Comparison of ENCODE assay signal across 14 mouse cellular contexts in genomic region chr9:56850128-56850904, GRCm38 (mm10). TPM values are rescaled to one million over a fixed set of nuclear protein-coding genes. Genes with fewer than 3 reads are reported as not detected.
A peak's percentile ranks its signal among the peaks of the same experiment; 100 is the strongest.
DNase-seq lines count a peak whose midpoint lies in the region; ATAC-seq and TF ChIP-seq lines count a peak whose summit lies in the region.
"Had no signal": no experiment of that assay in that cellular context is flagged by ENCODE, and none has a peak within 500 bp of the region (broad histone marks: within the 10 kb centered on the region; RNA-seq: fewer than 3 reads in every experiment).

No protein-coding gene starts in this region.

- no peak overlapping the region for H3K4me2 ChIP-seq in hindbrain, postnatal 0 days (ENCODE audit: low read depth, low read length)
- H3K4me2 ChIP-seq in hindbrain, embryonic 11.5 days (replicated peaks; ENCODE audit: low read depth, low read length): no peak overlapping the region
- no peak overlapping the region for H3K4me2 ChIP-seq in lung, embryonic 14.5 days
- H3K4me2 ChIP-seq: limb, embryonic 15.5 days had no signal

- TF ChIP-seq CTCF in hindbrain, postnatal 0 days (IDR thresholded peaks at IDR 0.05; ENCODE audit: low read depth): no peak
- TF ChIP-seq CTCF in lung, embryonic 14.5 days (IDR thresholded peaks at IDR 0.05; ENCODE audit: low read depth): no peak

- DNase-seq in hindbrain, postnatal 0 days (ENCODE audit: low spot score): peak; percentile 33
- no peak for DNase-seq in hindbrain, embryonic 11.5 days (ENCODE audit: low spot score)
- peak; percentile 69 for DNase-seq in 3134 (ENCODE audit: extremely low read depth, insufficient read length, low spot score)
- DNase-seq in 416B (ENCODE audit: low read depth): peak; percentile 23
- DNase-seq in lung, embryonic 14.5 days: peak; percentile 39
- DNase-seq in embryonic facial prominence, embryonic 10.5 days (ENCODE audit: low spot score): no peak
- DNase-seq: cerebellum, adult 18-20 months; kidney, adult 8-10 months had no signal

- H3K9ac ChIP-seq in hindbrain, postnatal 0 days (replicated peaks; ENCODE audit: low read length): no peak overlapping the region
- H3K9ac ChIP-seq in hindbrain, embryonic 11.5 days (ENCODE audit: low read depth, low read length): no peak overlapping the region
- no peak overlapping the region for H3K9ac ChIP-seq in lung, embryonic 14.5 days
- H3K9ac ChIP-seq: limb, embryonic 15.5 days had no signal

- no peak overlapping the region for H3K27ac ChIP-seq in hindbrain, postnatal 0 days
- H3K27ac ChIP-seq in hindbrain, embryonic 11.5 days (ENCODE audit: low read depth, low read length): no peak overlapping the region
- no peak overlapping the region for H3K27ac ChIP-seq in lung, embryonic 14.5 days (ENCODE audit: low read depth)
- H3K27ac ChIP-seq in embryonic facial prominence, embryonic 10.5 days (replicated peaks): no peak overlapping the region
- H3K27ac ChIP-seq: hindbrain, embryonic 10.5 days; limb, embryonic 15.5 days had no signal

- WGBS in hindbrain, postnatal 0 days: 67% methylated on average over 14 of the region's 14 CpGs
- 78% methylated on average over 14 of the region's 14 CpGs for WGBS in hindbrain, embryonic 11.5 days
- 67% methylated on average over 14 of the region's 14 CpGs for WGBS in lung, embryonic 14.5 days
- 73% methylated on average over 14 of the region's 14 CpGs for WGBS in embryonic facial prominence, embryonic 10.5 days

- H3K36me3 ChIP-seq in hindbrain, postnatal 0 days (ENCODE audit: insufficient read depth, low read length): no peaks in the 10 kb centered on the region
- no peaks in the 10 kb centered on the region for H3K36me3 ChIP-seq in hindbrain, embryonic 11.5 days (ENCODE audit: control insufficient read depth, insufficient read depth, low read length)
- no peaks in the 10 kb centered on the region for H3K36me3 ChIP-seq in lung, embryonic 14.5 days (ENCODE audit: insufficient read depth)
- H3K36me3 ChIP-seq in embryonic facial prominence, embryonic 10.5 days (replicated peaks): no peaks in the 10 kb centered on the region
- H3K36me3 ChIP-seq: G1E; hindbrain, embryonic 10.5 days; limb, embryonic 15.5 days had no signal

- ATAC-seq in hindbrain, postnatal 0 days: 0 out of 2 replicates have a peak, but pooled peaks have one; percentile 5
- no peak for ATAC-seq in hindbrain, embryonic 11.5 days (ENCODE audit: low FRiP score)
- no peak for ATAC-seq in lung, embryonic 14.5 days (ENCODE audit: insufficient read depth)
- no peak for ATAC-seq in CD4-positive, CD25-positive, alpha-beta regulatory T cell, adult 4 months

- no peak overlapping the region for H3K4me3 ChIP-seq in hindbrain, postnatal 0 days (ENCODE audit: low read length)
- H3K4me3 ChIP-seq in hindbrain, embryonic 11.5 days (ENCODE audit: low read depth, low read length): no peak overlapping the region
- H3K4me3 ChIP-seq in lung, embryonic 14.5 days (ENCODE audit: low read depth, low read length): no peak overlapping the region
- H3K4me3 ChIP-seq in embryonic facial prominence, embryonic 10.5 days: no peak overlapping the region
- H3K4me3 ChIP-seq: hindbrain, embryonic 10.5 days; limb, embryonic 15.5 days had no signal

- H3K9me3 ChIP-seq in hindbrain, postnatal 0 days (ENCODE audit: low read length): no peaks in the 10 kb centered on the region
- no peaks in the 10 kb centered on the region for H3K9me3 ChIP-seq in hindbrain, embryonic 11.5 days (ENCODE audit: control insufficient read depth, low read length)
- no peaks in the 10 kb centered on the region for H3K9me3 ChIP-seq in lung, embryonic 14.5 days (ENCODE audit: low read depth, low read length)
- no peaks in the 10 kb centered on the region for H3K9me3 ChIP-seq in embryonic facial prominence, embryonic 10.5 days
- H3K9me3 ChIP-seq: G1E; hindbrain, embryonic 10.5 days; limb, embryonic 15.5 days had no signal

- H3K27me3 ChIP-seq in hindbrain, postnatal 0 days (ENCODE audit: insufficient read depth, low read length): no peaks in the 10 kb centered on the region
- no peaks in the 10 kb centered on the region; the same call in 1 of the 2 replicates for H3K27me3 ChIP-seq in hindbrain, embryonic 11.5 days (ENCODE audit: control insufficient read depth, insufficient read depth, low read length)
- H3K27me3 ChIP-seq in lung, embryonic 14.5 days (ENCODE audit: insufficient read depth, low read length): no peaks in the 10 kb centered on the region
- H3K27me3 ChIP-seq in embryonic facial prominence, embryonic 10.5 days (replicated peaks; ENCODE audit: low read depth, poor library complexity, severe bottlenecking): peaks cover 5% of the 10 kb centered on the region; the same call in 1 of the 2 replicates
- H3K27me3 ChIP-seq: limb, embryonic 15.5 days had no signal

- H3K4me1 ChIP-seq in hindbrain, postnatal 0 days (ENCODE audit: insufficient read depth, low read length): 0 out of 2 replicates have a peak, but pooled peaks cover 5% of the 10 kb centered on the region
- H3K4me1 ChIP-seq in hindbrain, embryonic 11.5 days (replicated peaks; ENCODE audit: control insufficient read depth, insufficient read depth, low read length): peaks cover 4% of the 10 kb centered on the region; the same call in 1 of the 2 replicates
- H3K4me1 ChIP-seq in lung, embryonic 14.5 days (ENCODE audit: insufficient read depth): peaks cover 9% of the 10 kb centered on the region
- peaks cover 11% of the 10 kb centered on the region for H3K4me1 ChIP-seq in embryonic facial prominence, embryonic 10.5 days

RNA-seq across cellular contexts. Expression of gene Odf3l1, which starts 14.2 kb away (rescaled TPM):
- 0.42 TPM in 1 of 2 replicates, not detected in the other for total RNA-seq in hindbrain, postnatal 0 days (2014; rRNA removed)
- polyA plus RNA-seq in hindbrain, postnatal 0 days (2015; fragmentation: Nextera tagmentation; extraction: Ambion mirVana): 0.14 and 0.16 TPM in 2 replicates
- 0.36 and 0.37 TPM in 2 replicates for polyA plus RNA-seq in hindbrain, embryonic 11.5 days (2014; fragmentation: Nextera tagmentation; extraction: Ambion mirVana)
- polyA plus RNA-seq in lung, embryonic 14.5 days (2014; fragmentation: Nextera tagmentation; extraction: Ambion mirVana): 0.23 and 1.1 TPM in 2 replicates
- not detected in 2 replicates for polyA plus RNA-seq in embryonic facial prominence, embryonic 10.5 days (2016; fragmentation: Nextera tagmentation; extraction: Ambion mirVana)
- not detected for polyA plus RNA-seq in CD4-positive, CD25-positive, alpha-beta regulatory T cell, adult 4 months (2017; shearing (Covaris generic))
- total RNA-seq: G1E; granulocyte monocyte progenitor cell, adult 5-6 weeks; layer of hippocampus, postnatal 25 days had no signal
- polyA plus RNA-seq: G1E had no signal

RNA-seq across cellular contexts. Expression of gene Cspg4, which starts 14.5 kb away (rescaled TPM):
- 42.1 and 46.6 TPM in 2 replicates for total RNA-seq in hindbrain, postnatal 0 days (2014; rRNA removed)
- 7.3 and 7.6 TPM in 2 replicates for polyA plus RNA-seq in hindbrain, postnatal 0 days (2015; fragmentation: Nextera tagmentation; extraction: Ambion mirVana)
- polyA plus RNA-seq in hindbrain, embryonic 11.5 days (2014; fragmentation: Nextera tagmentation; extraction: Ambion mirVana): 2.6 and 2.7 TPM in 2 replicates
- 12.3 and 13.9 TPM in 2 replicates for polyA plus RNA-seq in lung, embryonic 14.5 days (2014; fragmentation: Nextera tagmentation; extraction: Ambion mirVana)
- 2.2 and 2.5 TPM in 2 replicates for polyA plus RNA-seq in embryonic facial prominence, embryonic 10.5 days (2016; fragmentation: Nextera tagmentation; extraction: Ambion mirVana)
- polyA plus RNA-seq in CD4-positive, CD25-positive, alpha-beta regulatory T cell, adult 4 months (2017; shearing (Covaris generic)): not detected
- total RNA-seq: granulocyte monocyte progenitor cell, adult 5-6 weeks had no signal
- polyA plus RNA-seq: G1E had no signal

RNA-seq across cellular contexts. Expression of gene Lingo1, which starts 54.0 kb away (rescaled TPM):
- total RNA-seq in hindbrain, postnatal 0 days (2014; rRNA removed): 181 and 192 TPM in 2 replicates
- 81.0 and 88.6 TPM in 2 replicates for polyA plus RNA-seq in hindbrain, postnatal 0 days (2015; fragmentation: Nextera tagmentation; extraction: Ambion mirVana)
- 6.7 and 7.2 TPM in 2 replicates for polyA plus RNA-seq in hindbrain, embryonic 11.5 days (2014; fragmentation: Nextera tagmentation; extraction: Ambion mirVana)
- 4.7 and 4.8 TPM in 2 replicates for polyA plus RNA-seq in lung, embryonic 14.5 days (2014; fragmentation: Nextera tagmentation; extraction: Ambion mirVana)
- 2.1 and 2.4 TPM in 2 replicates for polyA plus RNA-seq in embryonic facial prominence, embryonic 10.5 days (2016; fragmentation: Nextera tagmentation; extraction: Ambion mirVana)
- not detected for polyA plus RNA-seq in CD4-positive, CD25-positive, alpha-beta regulatory T cell, adult 4 months (2017; shearing (Covaris generic))
- total RNA-seq: granulocyte monocyte progenitor cell, adult 5-6 weeks had no signal
- polyA plus RNA-seq: G1E had no signal

Comparison
In these comparisons a context has a peak if more than half of its experiments do, and no peak if none do; other contexts are left out.
1. DNase-seq: peak in hindbrain, postnatal 0 days (single experiment), 3134 (single experiment), 416B (single experiment) and lung, embryonic 14.5 days (single experiment); none in hindbrain, embryonic 11.5 days (single experiment) and embryonic facial prominence, embryonic 10.5 days (single experiment).
2. RNA of gene Lingo1, which starts 54.0 kb away (polyA plus RNA-seq): 81.0 to 88.6 TPM in hindbrain, postnatal 0 days; 6.7 to 7.2 TPM in hindbrain, embryonic 11.5 days, 4.7 to 4.8 TPM in lung, embryonic 14.5 days, 2.1 to 2.4 TPM in embryonic facial prominence, embryonic 10.5 days and not detected in CD4-positive, CD25-positive, alpha-beta regulatory T cell, adult 4 months; every median in the first group is over 10 times any median in the second.